Mouse (Mus musculus): ENCODE results near the gene Lypd9.
"Not testable (repeated sequence)": the region's sequence is repeated elsewhere in the genome, so short reads cannot be mapped to it uniquely, and the experiment has no call there.

The Lypd9 gene

DNA sequence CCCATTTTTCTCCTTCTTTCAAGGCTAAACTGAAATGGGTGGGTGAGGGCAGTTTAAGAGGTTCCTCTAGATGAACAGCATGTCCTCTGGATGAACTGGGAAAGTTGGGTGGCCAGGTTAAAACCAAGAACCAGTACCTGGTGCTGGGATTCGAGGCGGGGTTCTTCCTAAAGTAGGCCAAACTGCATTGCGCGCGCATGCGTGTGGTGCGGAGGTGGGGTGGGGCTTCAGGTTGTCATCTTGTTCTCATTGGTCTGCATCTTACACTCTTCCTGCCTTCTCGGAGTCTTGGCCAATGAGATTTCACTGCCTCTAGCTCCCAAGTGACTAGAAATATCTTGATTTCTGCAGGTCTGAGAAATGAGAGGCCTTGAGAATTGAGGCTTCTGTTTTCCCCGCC, at the start of gene Lypd9:
Gene Lypd9 (minus strand): TSS at position 165 of the 400 bp plus-strand sequence.
- no peak for DNase-seq (ENCODE audit: low spot score in 2 of 2)

DNA sequence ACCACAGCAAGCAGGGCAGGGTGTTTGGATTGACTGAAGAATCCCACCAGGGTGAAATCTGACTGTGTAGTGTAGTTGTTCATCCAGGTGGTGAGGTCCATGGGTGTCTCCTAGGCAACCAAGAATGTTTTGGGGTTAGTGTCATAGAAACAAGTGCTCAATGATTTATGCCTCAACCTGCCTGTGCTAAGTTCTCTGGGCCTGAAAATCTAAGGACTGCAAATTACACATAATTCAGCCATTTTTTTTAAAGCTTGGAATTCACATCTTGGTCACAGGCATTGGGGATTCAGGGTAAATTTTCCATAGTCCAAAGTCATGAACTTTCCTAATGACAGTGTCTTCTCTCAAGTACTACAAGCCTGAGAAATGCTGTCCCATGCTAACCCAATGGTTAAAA, 49.7 kb upstream of the Lypd9 start, which contains the start of gene Olfr331:
Gene Olfr331 (minus strand): TSS at position 101 of the 400 bp plus-strand sequence.
- not testable (repeated sequence) for DNase-seq (ENCODE audit: low spot score in 2 of 2)

GRCm38 (mm10) chr11:58499290-58499689, 46.6 kb upstream of the Lypd9 start:
- DNase-seq (ENCODE audit: low spot score in 2 of 2), result no peak

DNA sequence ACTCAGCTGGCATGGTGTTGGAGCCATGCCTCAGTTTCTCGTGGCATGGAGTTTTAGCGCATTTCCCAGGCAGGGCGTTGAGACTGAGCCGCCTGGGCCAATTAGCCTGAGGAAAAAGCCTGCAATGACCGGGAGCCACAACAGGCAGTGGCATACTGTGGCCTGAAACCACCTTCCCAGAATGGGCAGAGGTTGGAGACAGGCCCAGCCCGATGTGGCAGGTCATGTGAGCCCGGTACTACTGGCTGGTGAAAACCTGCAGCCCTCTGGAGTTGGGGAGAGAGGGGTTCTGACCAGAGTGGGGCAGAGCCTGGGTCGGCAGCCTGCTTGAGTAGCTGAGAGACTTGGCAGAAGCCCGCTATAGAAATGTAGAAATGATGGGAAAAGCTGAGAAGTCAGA, 46.0 kb upstream of the Lypd9 start:
- DNase-seq (ENCODE audit: low spot score in 2 of 2), result no peak

DNA sequence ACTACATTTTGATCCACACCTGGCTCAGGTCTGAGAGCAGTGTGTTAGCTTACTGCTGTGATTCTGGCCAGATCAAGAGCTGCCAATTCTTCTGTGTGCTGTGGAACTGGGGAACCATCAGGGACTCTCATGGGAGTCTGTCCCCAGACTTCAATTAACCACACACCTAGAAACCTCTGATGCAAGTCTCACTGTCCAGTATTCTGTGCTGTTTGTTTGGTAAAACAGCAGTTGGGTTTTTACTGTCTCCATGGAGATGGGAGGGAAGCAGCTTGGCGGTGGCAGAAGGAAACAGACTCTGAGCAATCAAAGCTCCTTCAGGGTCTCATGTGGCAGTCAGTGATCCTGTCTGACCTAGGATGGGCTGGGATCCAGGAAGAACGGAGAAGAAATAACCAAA, 39.7 kb upstream of the Lypd9 start, which contains the start of gene Olfr332:
Gene Olfr332 (minus strand): TSS at position 101 of the 400 bp plus-strand sequence.
- no peak for DNase-seq (ENCODE audit: low spot score in 2 of 2)

DNA sequence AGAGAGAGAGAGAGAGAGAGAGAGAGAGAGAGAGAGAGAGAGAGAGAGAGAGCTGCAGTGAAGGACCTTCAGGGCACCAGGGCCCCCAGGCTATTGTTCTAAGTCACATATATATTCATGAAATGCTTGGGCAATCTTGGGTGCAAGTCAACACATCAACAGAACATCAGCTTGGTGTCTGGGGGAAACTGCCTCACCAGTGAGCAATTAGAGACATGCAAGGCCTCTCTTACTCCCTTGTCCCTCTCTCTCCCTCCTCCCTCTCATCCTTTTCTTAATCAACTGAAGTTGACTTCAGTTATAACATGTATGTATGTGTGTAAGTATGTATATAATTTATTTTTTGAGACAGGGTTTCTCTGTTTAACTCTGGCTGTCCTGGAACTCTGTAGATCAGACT, 9.4 kb upstream of the Lypd9 start, which contains the start of gene Olfr30:
Gene Olfr30 (minus strand): TSS at position 101 of the 400 bp plus-strand sequence.
- DNase-seq (ENCODE audit: low spot score in 2 of 2), result no peak

DNA sequence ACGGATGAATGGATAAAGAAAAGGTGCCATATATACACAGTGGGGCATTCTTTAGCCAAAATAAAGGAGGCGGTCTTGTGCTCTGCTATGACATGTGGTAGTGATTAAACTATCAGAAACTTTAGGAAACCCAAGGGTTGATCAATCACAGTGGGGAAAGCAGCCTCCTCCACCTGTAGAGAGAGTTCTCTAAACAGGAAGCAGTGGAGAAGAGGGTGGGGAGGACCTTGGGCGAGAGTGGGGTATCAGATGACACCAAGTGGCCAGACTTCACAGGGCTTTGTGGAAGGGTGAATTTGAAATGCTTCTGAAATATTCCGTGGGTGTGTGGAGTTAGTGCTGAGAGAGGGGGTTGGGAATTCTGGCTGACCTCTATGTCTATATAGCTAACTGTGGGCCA, 869 bp upstream of the Lypd9 start:
- DNase-seq (ENCODE audit: low spot score in 2 of 2), result no peak

GRCm38 (mm10) chr11:58437866-58438265, 14.9 kb downstream of the Lypd9 start:
- DNase-seq (ENCODE audit: low spot score in 2 of 2), result no peak

GRCm38 (mm10) chr11:58432259-58432658, 20.5 kb downstream of the Lypd9 start, which contains the start of gene Gm12253:
Gm12253 (plus strand) TSS chr11:58432559.
- DNase-seq (ENCODE audit: low spot score in 2 of 2), result no peak

DNA sequence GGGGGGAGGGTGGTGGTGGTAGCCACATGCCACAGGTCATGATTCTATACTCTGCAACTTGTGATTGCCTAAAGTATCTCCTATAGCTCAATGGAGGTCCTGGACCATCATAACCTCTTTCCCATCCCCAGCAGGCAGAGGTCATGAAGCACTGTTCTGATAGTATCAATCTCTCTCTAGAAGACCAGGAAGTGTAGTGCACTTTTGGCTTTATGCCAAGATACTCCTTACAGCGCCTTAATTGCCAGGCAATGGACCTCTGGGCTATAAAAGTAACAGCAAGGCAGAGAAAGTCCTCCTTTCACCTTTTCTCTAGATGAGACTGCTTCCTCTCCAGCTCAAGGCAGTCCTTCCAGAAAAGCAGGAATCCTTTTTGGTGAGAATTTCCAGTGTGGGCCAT, 31.9 kb downstream of the Lypd9 start, which contains the start of gene 1810065E05Rik:
Gene 1810065E05Rik (plus strand): TSS at position 297 of the 400 bp plus-strand sequence.
- no peak for DNase-seq (ENCODE audit: low spot score in 2 of 2)

DNA sequence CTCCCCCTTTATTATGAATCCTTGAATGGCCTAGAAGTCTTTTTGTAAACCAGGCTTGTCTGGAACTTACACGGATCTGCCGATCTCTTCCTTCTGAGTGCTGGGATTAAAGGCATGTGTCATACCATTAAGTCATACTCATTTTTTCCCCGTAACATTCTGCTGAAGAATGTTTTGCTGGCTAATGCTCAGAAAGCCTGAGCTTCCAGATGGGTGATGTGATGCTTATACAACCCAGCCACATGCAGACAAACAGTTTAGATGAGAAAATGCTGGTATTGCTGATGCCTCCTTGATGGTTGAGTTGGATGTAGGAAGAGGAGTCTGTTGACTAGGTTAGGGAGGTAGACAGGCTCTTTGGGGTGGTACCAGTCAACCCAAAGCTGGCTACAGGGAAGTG, 34.4 kb downstream of the Lypd9 start:
- no peak for DNase-seq (ENCODE audit: low spot score in 2 of 2)

GRCm38 (mm10) chr11:58408066-58408465, 44.7 kb downstream of the Lypd9 start:
- no peak for DNase-seq (ENCODE audit: low spot score in 2 of 2)

GRCm38 (mm10) chr11:58400655-58401054, 52.1 kb downstream of the Lypd9 start:
- DNase-seq (ENCODE audit: low spot score in 2 of 2), result no peak

DNA sequence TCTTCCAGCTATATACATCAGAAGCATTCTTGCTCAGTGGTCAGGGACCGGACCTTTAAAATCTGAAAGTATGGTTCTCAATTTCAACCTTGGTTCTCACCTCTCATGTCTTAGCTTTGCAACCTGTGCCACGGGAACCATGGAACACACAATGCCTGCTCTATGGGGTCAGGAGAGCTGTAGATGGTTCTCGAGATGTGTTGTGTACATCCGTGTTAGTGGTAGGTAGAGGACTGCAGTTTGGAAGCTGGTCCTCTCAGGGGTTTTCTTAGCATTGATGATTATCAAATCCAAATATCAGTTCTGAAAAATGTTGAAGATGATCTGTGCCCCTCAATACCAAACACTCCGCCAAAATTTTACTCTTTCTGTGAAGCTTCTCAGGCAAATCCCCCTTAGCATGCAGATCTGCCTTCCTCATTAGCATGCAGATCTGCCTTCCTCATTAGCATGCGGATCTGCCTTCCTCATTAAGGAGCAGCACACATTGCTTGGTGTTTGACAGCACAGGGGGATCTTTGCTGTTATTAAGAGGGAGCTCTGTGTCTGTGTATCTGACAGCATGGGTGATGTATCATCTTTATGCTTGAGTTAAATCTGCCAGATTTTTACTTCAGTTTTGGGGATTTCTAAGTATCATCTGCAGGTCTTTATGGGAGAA, 52.6 kb downstream of the Lypd9 start:
- DNase-seq (ENCODE audit: low spot score in 2 of 2), result no peak

Data from spleen, postnatal 36 days (tissue).